Mouse (Mus musculus) forebrain, embryonic 13.5 days (tissue): Measurements from ENCODE around the gene Plac1. TPM values are rescaled to one million over a fixed set of nuclear protein-coding genes. Genes with fewer than 3 reads are reported as not detected.
"Not testable (repeated sequence)": the region's sequence is repeated elsewhere in the genome, so short reads cannot be mapped to it uniquely, and the experiment has no call there.

Experiments used
- ATAC-seq: fragments of 200-750 bp; cut with Nextera tagmentation; 2 replicates; pipeline ENCODE4 v1.8.0; 2017
- H3K27ac ChIP-seq: fragments of 300-500 bp; sonication (generic); 2 replicates; pipeline ENCODE4 v1.5.1; 2015; ENCODE audit warnings: inconsistent platforms, mild to moderate bottlenecking, moderate library complexity
- H3K27me3 ChIP-seq: fragments of 300-500 bp; sonication (generic); 2 replicates; pipeline ENCODE4 v1.6.1; 2015; ENCODE audit warnings: mild to moderate bottlenecking, inconsistent platforms
- H3K36me3 ChIP-seq: fragments of 300-500 bp; sonication (generic); 2 replicates; pipeline ENCODE4 v1.6.1; 2015; ENCODE audit warnings: mild to moderate bottlenecking, inconsistent platforms; ENCODE audit not compliant: poor library complexity, severe bottlenecking
- H3K4me1 ChIP-seq: fragments of 300-500 bp; sonication (generic); 2 replicates; pipeline ENCODE4 v1.6.1; 2015; ENCODE audit warnings: inconsistent platforms
- H3K4me2 ChIP-seq: fragments of 300-500 bp; sonication (generic); 2 replicates; pipeline ENCODE4 v1.6.1; 2015; ENCODE audit warnings: inconsistent platforms, mild to moderate bottlenecking, moderate library complexity
- H3K4me3 ChIP-seq: fragments of 300-500 bp; sonication (generic); 2 replicates; pipeline ENCODE4 v1.5.1; 2015; ENCODE audit warnings: mild to moderate bottlenecking, inconsistent platforms
- H3K9ac ChIP-seq: fragments of 300-500 bp; sonication (generic); 2 replicates; pipeline ENCODE4 v1.6.1; 2015; ENCODE audit warnings: mild to moderate bottlenecking, inconsistent platforms
- H3K9me3 ChIP-seq: fragments of 300-500 bp; sonication (generic); replicated peaks from 2 replicates; pipeline ENCODE4 v1.6.1; 2016; ENCODE audit warnings: inconsistent platforms
- WGBS: fragments of 180-500 bp; shearing (Covaris S2); methylation state at CpG from one replicate; pipeline ENCODE4 v1.1.7; 2015; 5-methylcytosine and 5-hydroxymethylcytosine counted together
- microRNA counts: library from miRNA; unstranded; fragments of <30 nt; microRNA quantifications from one replicate; lab custom pipeline; 2016
- microRNA-seq: library from miRNA; unstranded; fragments of <30 nt; microRNA quantifications from one replicate; pipeline ENCODE4, GENCODE M21; 2016
- polyA plus RNA-seq: library from polyadenylated mRNA; unstranded; fragments of >200 nt; fragmentation: Nextera tagmentation; extraction: Ambion mirVana; gene quantifications from 2 replicates; pipeline ENCODE4 v1.2.1, GENCODE M21; 2015

Gene Plac1
- polyA plus RNA-seq, 1 experiment from 2014 or later = 1.0 TPM

DNA sequence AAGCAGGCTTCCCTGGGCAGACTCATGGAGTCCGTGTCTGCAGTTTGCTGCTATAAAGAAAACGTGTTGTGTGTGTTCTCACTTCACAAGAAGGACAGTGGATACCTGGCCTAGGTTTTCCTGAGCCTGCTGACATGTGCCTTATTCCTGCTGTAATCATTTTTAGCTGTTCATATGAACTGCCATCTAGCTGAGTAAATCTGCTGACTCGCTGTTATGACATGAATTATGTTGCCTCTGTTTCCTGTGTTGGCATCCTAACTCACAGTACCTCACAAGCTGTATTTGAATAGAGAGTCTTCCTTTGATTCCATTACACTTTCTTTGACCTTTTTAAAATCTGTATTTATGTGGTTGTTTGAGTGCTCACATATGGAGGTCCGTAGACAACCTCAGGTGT, 201.7 kb downstream of the Plac1 start:
- Histone ChIP-seq H3K4me1 (no peaks in the 10 kb centered on the region), H3K9ac (no peak overlapping the region), H3K4me3 (no peak overlapping the region), H3K27ac (no peak overlapping the region), H3K27me3 (no peaks in the 10 kb centered on the region), H3K4me2 (no peak overlapping the region), H3K36me3 (no peaks in the 10 kb centered on the region), H3K9me3 (no peaks in the 10 kb centered on the region)
- WGBS = 87% methylated on average over 4 of the region's 4 CpGs
- no peak for ATAC-seq

DNA sequence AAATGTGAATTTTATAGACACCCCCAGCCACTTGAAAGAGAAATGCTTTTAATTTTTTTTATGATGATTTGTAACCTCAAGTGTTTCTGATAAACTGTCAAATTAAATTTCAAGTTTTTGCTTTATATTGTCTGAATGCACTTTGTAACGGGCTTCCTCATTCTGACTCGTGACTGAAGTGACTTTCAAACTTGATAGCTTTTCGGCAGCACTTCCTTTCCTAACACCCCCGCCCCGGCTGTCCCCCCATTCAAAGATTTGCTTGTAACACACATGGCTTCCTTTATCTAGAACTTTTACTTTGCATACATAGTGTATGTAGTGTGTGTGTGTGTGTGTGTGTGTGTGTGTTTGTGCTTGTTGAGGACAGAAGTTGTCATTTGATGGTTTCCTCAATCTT, 210.4 kb downstream of the Plac1 start:
- H3K4me1 ChIP-seq = no peaks in the 10 kb centered on the region

DNA sequence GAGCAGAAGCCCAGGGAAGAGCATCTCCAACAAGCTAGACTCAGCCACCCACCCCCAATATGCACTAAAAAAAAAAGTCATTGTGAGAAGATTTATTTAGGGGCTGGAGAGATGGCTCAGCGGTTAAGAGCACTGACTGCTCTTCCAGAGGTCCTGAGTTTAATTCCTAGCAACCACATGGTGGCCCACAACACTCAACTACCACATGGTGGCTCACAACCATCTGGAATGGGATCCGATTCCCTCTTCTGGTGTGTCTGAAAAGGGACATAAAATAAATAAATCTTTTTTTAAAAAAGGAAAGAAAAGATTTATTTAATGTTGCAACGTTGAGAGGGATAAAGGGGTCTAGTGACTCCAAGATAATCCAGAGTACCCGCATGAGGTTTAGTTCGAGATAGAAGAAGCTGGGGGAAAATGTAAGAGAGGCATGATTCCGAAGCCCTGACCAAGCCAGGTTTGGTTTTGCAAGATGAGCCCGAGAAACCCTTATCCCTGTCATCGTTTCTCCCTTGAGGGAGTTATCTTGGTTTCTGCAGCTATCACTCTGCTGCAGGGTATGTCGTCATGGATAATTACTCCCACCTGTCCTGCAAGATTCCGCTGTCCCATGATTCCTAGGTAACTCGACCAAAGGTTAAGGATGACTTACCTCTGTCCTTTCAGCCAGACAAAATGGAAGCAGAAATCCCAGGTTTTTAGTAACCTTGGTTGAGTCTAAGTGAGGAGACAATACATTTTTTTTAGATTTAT, 214.3 kb downstream of the Plac1 start:
- Histone ChIP-seq H3K27ac (no peak overlapping the region), H3K27me3 (no peaks in the 10 kb centered on the region), H3K36me3 (no peaks in the 10 kb centered on the region), H3K9ac (no peak overlapping the region), H3K4me3 (no peak overlapping the region), H3K4me2 (no peak overlapping the region), H3K9me3 (no peaks in the 10 kb centered on the region), H3K4me1 (no peaks in the 10 kb centered on the region)
- no peak for ATAC-seq
- WGBS = 79% methylated on average over 11 of the region's 11 CpGs

More for the DNA sequence above, 210.4 kb downstream of the Plac1 start:
- no peak overlapping the region for H3K27ac ChIP-seq
- 78% methylated on average over 5 of the region's 5 CpGs for WGBS
- H3K27me3 ChIP-seq = no peaks in the 10 kb centered on the region
- no peak for ATAC-seq
- H3K9me3 ChIP-seq = no peaks in the 10 kb centered on the region
- H3K4me3 ChIP-seq = no peak overlapping the region
- H3K4me2 ChIP-seq = no peak overlapping the region
- H3K9ac ChIP-seq = no peak overlapping the region
- H3K36me3 ChIP-seq = no peaks in the 10 kb centered on the region

DNA sequence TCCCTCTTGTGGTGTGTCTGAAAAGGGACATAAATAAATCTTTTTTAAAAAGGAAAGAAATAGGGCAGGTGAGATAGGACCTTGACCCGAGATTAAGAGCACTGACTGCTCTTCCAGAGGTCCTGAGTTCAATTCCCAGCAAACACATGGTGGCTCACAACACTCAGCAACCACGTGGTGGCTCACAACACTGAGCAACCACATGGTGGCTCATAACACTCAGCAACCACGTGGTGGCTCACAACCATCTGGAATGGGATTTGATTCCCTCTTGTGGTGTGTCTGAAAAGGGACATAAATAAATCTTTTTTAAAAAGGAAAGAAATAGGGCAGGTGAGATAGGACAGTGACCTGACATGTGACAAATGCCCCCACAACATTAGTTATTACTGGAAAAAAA, 215.6 kb downstream of the Plac1 start:
- whole genome bisulfite sequencing = 22% methylated on average over 3 of the region's 3 CpGs
- H3K4me3 ChIP-seq, H3K4me1 ChIP-seq, H3K4me2 ChIP-seq, H3K9ac ChIP-seq, H3K27me3 ChIP-seq, H3K27ac ChIP-seq, H3K36me3 ChIP-seq, H3K9me3 ChIP-seq: not testable (repeated sequence)
- ATAC-seq = peak; percentile 51; the same call in 1 of the 2 replicates

DNA sequence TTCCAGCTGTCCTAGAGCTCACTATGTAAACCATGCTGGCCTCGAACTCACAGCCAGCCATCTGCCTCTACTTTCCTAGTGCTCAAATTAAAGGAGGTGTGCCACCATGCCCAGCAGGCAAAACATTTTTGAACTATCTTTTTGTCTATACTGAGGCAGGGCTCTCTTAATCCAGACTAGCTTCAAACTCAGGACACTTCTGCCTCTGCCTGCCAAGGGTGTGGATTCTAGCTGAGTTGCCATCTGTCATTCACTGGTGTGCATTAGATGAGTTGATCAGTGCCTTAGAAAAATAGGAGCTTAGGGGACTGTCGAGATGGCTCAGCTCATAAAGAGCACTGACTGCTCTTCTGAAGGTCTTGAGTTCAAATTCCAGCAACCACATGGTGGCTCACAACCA, 216.9 kb downstream of the Plac1 start:
- Histone ChIP-seq H3K27me3 (no peaks in the 10 kb centered on the region), H3K4me1 (no peaks in the 10 kb centered on the region), H3K27ac (no peak overlapping the region), H3K36me3 (no peaks in the 10 kb centered on the region), H3K9me3 (no peaks in the 10 kb centered on the region), H3K9ac (no peak overlapping the region), H3K4me3 (no peak overlapping the region), H3K4me2 (no peak overlapping the region)
- ATAC-seq = no peak
- WGBS = 78% methylated on average over 2 of the region's 2 CpGs

MicroRNAs within 50 kb of the gene (microRNA counts, 519-probe panel; counts per million panel counts)
- microRNA mmu-miR-322 (lab: Ali Mortazavi, UCI) = 4,658 counts per million, percentile 87 among the panel's probes with 10 or more counts
- 2,287 counts per million, percentile 60 among the panel's probes with 10 or more counts for microRNA mmu-miR-351 (lab: Ali Mortazavi, UCI)
- 177 counts per million, percentile 53 among the panel's probes with 10 or more counts for microRNA mmu-miR-450a-3p (lab: Ali Mortazavi, UCI)
- microRNA mmu-miR-450a-5p (lab: Ali Mortazavi, UCI) = 4,126 counts per million, percentile 80 among the panel's probes with 10 or more counts
- 644 counts per million, percentile 54 among the panel's probes with 10 or more counts for microRNA mmu-miR-450b-3p (lab: Ali Mortazavi, UCI)
- 177 counts per million, percentile 53 among the panel's probes with 10 or more counts for microRNA mmu-miR-450b-5p (lab: Ali Mortazavi, UCI)
- microRNA mmu-miR-503 (lab: Ali Mortazavi, UCI) = 177 counts per million, percentile 53 among the panel's probes with 10 or more counts
- 177 counts per million, percentile 53 among the panel's probes with 10 or more counts for microRNA mmu-miR-542-3p (lab: Ali Mortazavi, UCI)
- 2,726 counts per million, percentile 63 among the panel's probes with 10 or more counts for microRNA mmu-miR-542-5p (lab: Ali Mortazavi, UCI)

Small RNA genes lying within 50 kb of the gene (microRNA-seq; reads per million reads assigned to microRNA genes)
- gene Mir322 (16,310 reads per million, percentile 97 among the genes with 10 or more reads in this experiment), gene Mir351 (1,383 reads per million, percentile 80 among the genes with 10 or more reads in this experiment), gene Mir450-1 (4.3 reads per million, percentile 11 among the genes with 10 or more reads in this experiment), gene Mir450-2 (2.1 reads per million), gene Mir450b (86.9 reads per million, percentile 49 among the genes with 10 or more reads in this experiment), gene Mir503 (255 reads per million, percentile 63 among the genes with 10 or more reads in this experiment), gene Mir542 (360 reads per million, percentile 68 among the genes with 10 or more reads in this experiment)

Other genes starting within 250 kb of the Plac1 start
- 5.0 and 5.1 TPM in 2 replicates for gene Fam122b, start 29.7 kb upstream of the Plac1 start, polyA plus RNA-seq
- gene Fam122c, start 33.3 kb upstream of the Plac1 start, polyA plus RNA-seq = not detected in 2 replicates
- gene Mospd1, start 130.4 kb upstream of the Plac1 start, polyA plus RNA-seq = 58.8 and 62.6 TPM in 2 replicates
- gene Etd, start 194.8 kb upstream of the Plac1 start, polyA plus RNA-seq = not detected in 2 replicates